Mouse (Mus musculus): Measurements from ENCODE around the gene Cfd. TPM values are rescaled to one million over a fixed set of nuclear protein-coding genes. Genes with fewer than 3 reads are reported as not detected.

Cfd gene
- not detected in 2 replicates for polyA plus RNA-seq (2016; fragmentation: Nextera tagmentation; extraction: Ambion mirVana)

DNA sequence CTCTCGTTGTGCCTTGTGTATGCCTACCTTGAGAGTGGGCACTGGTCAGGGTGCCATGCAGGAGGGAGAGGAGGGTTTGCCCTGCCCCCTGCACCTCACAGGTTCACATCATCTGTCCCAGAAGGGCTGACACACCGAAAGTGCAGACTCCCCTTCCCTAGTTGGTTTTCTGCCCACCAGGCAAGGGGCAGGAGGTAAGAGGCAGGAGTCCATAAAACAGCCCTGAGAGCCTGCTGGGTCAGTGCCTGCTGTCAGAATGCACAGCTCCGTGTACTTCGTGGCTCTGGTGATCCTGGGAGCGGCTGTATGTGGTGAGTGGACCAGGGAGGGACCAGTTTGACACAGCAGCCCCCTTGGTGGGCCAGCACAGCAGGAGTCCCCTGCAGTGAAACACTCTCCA, at the start of gene Cfd:
Gene Cfd, plus strand, starts transcription at position 184 of the 400 bp plus-strand sequence.
- Histone ChIP-seq H3K4me1 (replicated peaks) (no peaks in the 10 kb centered on the region), H3K36me3 (peaks cover 17% of the 10 kb centered on the region), H3K4me2 (no peak within 1 kb of the TSS), H3K4me3 (replicated peaks) (no peak within 1 kb of the TSS), H3K27me3 (no peaks in the 10 kb centered on the region; the same call in 1 of the 2 replicates), H3K27ac (no peak within 1 kb of the TSS), H3K9ac (replicated peaks) (0 out of 2 replicates have a peak within 1 kb of the TSS, but pooled peaks have one; percentile 23), H3K9me3 (no peaks in the 10 kb centered on the region)
- WGBS: 35% methylated on average over 5 of the region's 5 CpGs
- ATAC-seq (ENCODE audit: insufficient number of reproducible peaks, insufficient read depth, low FRiP score, low TSS enrichment, low read depth): no peak

DNA sequence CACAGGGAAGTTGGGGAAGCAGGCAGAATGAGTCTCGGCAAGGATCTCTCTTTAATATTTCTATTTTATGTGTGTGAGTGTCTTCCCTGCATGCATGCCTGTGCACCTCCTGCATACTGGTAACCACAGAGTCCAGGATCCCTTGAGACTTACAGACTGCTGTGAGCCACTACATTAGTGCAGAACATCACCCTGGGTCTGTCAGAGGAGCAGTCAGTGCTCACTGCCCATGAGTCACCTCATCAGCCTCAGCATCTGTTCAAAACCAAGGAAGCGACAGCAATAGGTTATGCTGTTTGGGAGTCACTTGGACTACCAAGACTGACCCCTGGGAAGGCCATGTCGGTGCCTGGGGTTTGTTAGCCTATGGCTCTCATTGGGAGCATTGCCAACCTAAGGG, 48.3 kb upstream of the Cfd start:
- H3K4me1 ChIP-seq (replicated peaks): peaks cover 27% of the 10 kb centered on the region
- H3K9ac ChIP-seq (replicated peaks): no peak overlapping the region
- 78% methylated on average over 3 of the region's 3 CpGs for WGBS
- H3K27ac ChIP-seq: peak overlapping the region; percentile 13; the same call in 1 of the 2 replicates
- no peak for ATAC-seq (ENCODE audit: insufficient number of reproducible peaks, insufficient read depth, low FRiP score, low TSS enrichment, low read depth)
- H3K27me3 ChIP-seq: no peaks in the 10 kb centered on the region
- H3K36me3 ChIP-seq: no peaks in the 10 kb centered on the region
- H3K4me2 ChIP-seq: no peak overlapping the region
- H3K9me3 ChIP-seq: no peaks in the 10 kb centered on the region
- H3K4me3 ChIP-seq (replicated peaks): no peak overlapping the region

DNA sequence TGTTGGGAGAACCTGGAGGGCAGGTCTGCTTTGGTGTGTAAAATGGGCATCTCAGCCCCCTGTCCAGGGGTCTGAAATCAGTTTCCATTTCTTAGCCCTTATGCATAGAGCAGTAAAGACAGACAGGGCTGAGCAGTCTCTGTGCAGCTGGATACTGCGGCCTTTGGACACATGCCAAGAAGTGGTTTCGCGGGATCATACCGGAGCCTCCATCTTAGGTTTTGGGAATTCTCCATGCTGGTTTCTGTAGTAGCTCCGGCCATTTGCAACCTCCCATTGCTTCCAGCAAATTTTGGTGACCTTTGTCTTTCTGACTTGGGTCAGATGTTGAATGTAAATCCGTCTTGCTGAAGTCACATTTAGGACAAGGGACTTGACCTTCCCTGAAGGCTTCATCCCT, 47.2 kb upstream of the Cfd start:
- no peak overlapping the region for H3K4me2 ChIP-seq
- no peak for ATAC-seq (ENCODE audit: insufficient number of reproducible peaks, insufficient read depth, low FRiP score, low TSS enrichment, low read depth)
- H3K9me3 ChIP-seq: no peaks in the 10 kb centered on the region
- peaks cover 27% of the 10 kb centered on the region for H3K4me1 ChIP-seq (replicated peaks)
- 72% methylated on average over 6 of the region's 6 CpGs for WGBS
- H3K4me3 ChIP-seq (replicated peaks): no peak overlapping the region
- 0 out of 2 replicates have a peak overlapping the region, but pooled peaks have one; percentile 12 for H3K27ac ChIP-seq
- H3K9ac ChIP-seq (replicated peaks): peak overlapping the region; percentile 40; the same call in 1 of the 2 replicates
- no peaks in the 10 kb centered on the region for H3K36me3 ChIP-seq
- no peaks in the 10 kb centered on the region for H3K27me3 ChIP-seq

DNA sequence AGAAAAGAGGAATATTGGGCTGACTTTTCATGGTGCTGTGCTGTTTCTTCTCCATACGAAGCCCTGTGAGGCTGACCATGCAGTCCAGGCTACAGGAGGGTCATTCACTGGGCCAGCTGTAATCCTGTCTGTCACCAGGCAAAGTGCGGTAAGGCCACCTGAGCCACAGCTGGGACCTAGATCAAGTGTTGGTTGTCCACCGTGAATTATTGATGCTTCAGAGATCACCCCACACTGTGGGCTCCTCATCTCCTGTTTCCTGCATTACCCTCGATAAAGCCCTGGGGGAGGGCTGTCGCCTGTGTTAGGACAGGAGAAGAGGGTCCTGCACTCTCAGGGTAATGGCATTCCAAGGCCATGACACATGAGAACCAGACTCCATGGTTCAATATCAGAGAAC, 44.1 kb upstream of the Cfd start:
- H3K4me3 ChIP-seq (replicated peaks): no peak overlapping the region
- no peak for ATAC-seq (ENCODE audit: insufficient number of reproducible peaks, insufficient read depth, low FRiP score, low TSS enrichment, low read depth)
- H3K9ac ChIP-seq (replicated peaks): no peak overlapping the region
- no peaks in the 10 kb centered on the region for H3K9me3 ChIP-seq
- no peak overlapping the region for H3K27ac ChIP-seq
- peaks cover 23% of the 10 kb centered on the region for H3K4me1 ChIP-seq (replicated peaks)
- no peak overlapping the region for H3K4me2 ChIP-seq
- H3K36me3 ChIP-seq: peaks cover 3% of the 10 kb centered on the region; the same call in 1 of the 2 replicates
- no peaks in the 10 kb centered on the region for H3K27me3 ChIP-seq
- WGBS: 49% methylated on average over 5 of the region's 5 CpGs

DNA sequence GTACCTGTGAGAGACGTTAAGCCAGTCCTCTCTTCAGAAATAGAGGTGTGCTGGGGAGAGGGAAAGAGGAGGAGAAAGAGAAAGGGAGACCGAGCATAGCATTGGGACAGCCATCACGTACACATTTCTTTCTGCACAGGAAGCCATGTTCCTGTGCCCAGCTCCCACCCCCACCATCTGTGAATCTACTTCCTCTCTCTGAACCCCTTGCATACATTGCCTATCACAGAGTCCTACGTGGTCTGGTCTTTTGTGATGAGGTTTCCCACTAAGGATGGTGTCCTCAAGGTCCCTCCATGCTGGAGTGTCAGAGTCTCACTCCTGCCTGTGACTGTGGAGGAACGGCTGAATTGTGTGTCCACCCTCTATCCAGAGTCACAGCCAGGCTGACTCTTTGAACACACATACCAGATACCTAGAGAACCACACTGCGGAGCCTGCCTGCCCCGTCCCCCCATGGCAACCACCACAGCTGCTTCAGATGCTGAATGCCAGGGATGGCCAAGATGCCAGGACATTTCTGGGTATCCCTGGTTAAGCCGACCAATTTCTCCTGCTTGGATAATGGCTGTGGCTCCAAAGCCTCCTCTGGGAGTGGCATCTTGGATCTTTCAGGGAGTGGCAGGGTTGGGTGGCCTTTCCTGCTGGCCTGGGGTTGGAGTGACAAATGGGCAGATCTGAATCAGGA, 40.6 kb upstream of the Cfd start:
- 76% methylated on average over 8 of the region's 8 CpGs for WGBS
- Histone ChIP-seq H3K27me3 (no peaks in the 10 kb centered on the region), H3K4me1 (replicated peaks) (peaks cover 26% of the 10 kb centered on the region), H3K27ac (peak overlapping the region; percentile 3; the same call in 1 of the 2 replicates), H3K4me3 (replicated peaks) (no peak overlapping the region), H3K4me2 (no peak overlapping the region), H3K9me3 (no peaks in the 10 kb centered on the region), H3K36me3 (peaks cover 3% of the 10 kb centered on the region; the same call in 1 of the 2 replicates), H3K9ac (replicated peaks) (no peak overlapping the region)
- no peak for ATAC-seq (ENCODE audit: insufficient number of reproducible peaks, insufficient read depth, low FRiP score, low TSS enrichment, low read depth)

DNA sequence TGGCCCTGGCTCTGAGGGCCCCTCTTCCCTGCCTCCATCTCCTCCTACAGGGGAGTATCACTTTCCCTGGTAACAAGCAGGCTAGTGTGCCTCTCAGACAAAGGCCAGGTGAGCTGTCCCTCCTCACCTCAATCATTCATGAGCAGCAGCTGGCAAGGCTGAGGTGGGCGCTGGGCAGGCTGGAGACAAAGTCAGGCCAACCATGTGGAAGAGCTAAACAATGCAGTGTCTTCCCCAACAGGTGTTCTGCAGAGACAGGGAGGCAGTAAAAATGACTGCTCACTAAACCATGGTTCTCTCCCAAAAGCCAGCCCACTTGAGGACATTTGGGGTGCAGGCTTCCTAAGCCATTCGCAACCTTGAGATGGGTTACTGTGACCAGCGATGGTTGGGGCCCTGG, 39.0 kb upstream of the Cfd start:
- Histone ChIP-seq H3K36me3 (peaks cover 8% of the 10 kb centered on the region), H3K4me1 (replicated peaks) (peaks cover 33% of the 10 kb centered on the region), H3K27me3 (no peaks in the 10 kb centered on the region), H3K9me3 (no peaks in the 10 kb centered on the region), H3K4me2 (peak overlapping the region; percentile 100), H3K4me3 (replicated peaks) (peak overlapping the region; percentile 99; the same call in 1 of the 2 replicates), H3K9ac (replicated peaks) (peak overlapping the region; percentile 73), H3K27ac (peak overlapping the region; percentile 100)
- no peak for ATAC-seq (ENCODE audit: insufficient number of reproducible peaks, insufficient read depth, low FRiP score, low TSS enrichment, low read depth)
- 78% methylated on average over 3 of the region's 3 CpGs for WGBS

DNA sequence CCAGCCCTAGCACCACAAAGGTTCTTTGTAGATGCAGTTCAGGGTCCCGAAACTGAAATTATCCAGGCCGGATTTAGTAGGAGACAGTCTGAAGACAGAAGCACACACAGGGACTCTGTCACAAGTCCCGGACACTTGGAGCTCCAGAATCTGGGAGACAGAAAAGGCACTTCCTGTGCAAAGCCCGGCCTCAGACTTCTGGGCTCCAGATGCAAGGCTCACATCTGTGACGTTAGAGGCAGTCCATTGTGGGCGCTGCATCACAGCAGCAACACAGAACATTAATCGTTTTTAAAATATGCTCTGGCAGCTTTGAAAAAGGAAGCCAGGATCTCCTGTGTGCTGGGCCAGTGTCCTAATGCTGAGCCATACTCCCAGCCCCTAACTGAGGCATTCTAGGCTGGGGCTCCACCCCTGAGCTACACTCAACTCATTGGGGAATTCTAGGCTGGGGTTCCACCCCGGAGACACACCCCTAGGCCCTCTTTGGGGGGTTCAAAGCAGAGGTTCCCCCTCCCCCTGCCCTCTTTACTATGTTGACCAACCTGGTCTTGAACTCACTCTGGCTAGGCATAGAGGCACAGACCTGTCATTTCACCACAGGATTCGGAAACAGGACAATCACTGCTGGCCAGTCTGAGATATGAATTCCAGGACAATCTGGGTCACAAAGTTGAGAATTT, 38.4 kb upstream of the Cfd start:
- Histone ChIP-seq H3K4me3 (replicated peaks) (peak overlapping the region; percentile 99), H3K4me1 (replicated peaks) (peaks cover 39% of the 10 kb centered on the region), H3K27me3 (no peaks in the 10 kb centered on the region), H3K4me2 (peak overlapping the region; percentile 100), H3K9ac (replicated peaks) (peak overlapping the region; percentile 73), H3K9me3 (no peaks in the 10 kb centered on the region), H3K27ac (peak overlapping the region; percentile 100), H3K36me3 (peaks cover 14% of the 10 kb centered on the region)
- WGBS: 36% methylated on average over 9 of the region's 9 CpGs
- ATAC-seq (ENCODE audit: insufficient number of reproducible peaks, insufficient read depth, low FRiP score, low TSS enrichment, low read depth): no peak

DNA sequence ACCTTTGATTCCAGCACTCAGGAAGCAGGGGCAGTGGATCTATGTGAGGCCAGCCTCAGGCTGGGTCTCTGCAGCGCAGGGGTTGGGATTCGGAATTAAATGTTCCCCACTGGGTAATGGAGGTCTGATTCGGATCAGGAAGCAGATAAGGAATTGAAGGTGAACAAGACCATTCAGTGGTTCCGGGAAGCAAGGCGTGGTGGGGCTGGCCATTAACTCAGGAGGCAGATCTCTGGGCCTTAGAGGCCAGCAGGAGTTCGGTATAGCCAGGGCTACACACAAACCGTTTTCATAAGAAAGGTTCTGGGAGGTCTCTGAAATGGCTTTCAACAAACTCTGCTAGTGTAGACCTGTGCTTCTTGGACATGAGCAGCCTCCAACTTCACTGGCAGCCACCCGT, 37.8 kb upstream of the Cfd start:
- H3K4me3 ChIP-seq (replicated peaks): peak overlapping the region; percentile 99
- peak overlapping the region; percentile 73 for H3K9ac ChIP-seq (replicated peaks)
- WGBS: 28% methylated on average over 8 of the region's 8 CpGs
- H3K4me1 ChIP-seq (replicated peaks): peaks cover 44% of the 10 kb centered on the region
- no peaks in the 10 kb centered on the region for H3K27me3 ChIP-seq
- H3K9me3 ChIP-seq: no peaks in the 10 kb centered on the region
- no peak for ATAC-seq (ENCODE audit: insufficient number of reproducible peaks, insufficient read depth, low FRiP score, low TSS enrichment, low read depth)
- peaks cover 19% of the 10 kb centered on the region for H3K36me3 ChIP-seq
- peak overlapping the region; percentile 100 for H3K4me2 ChIP-seq
- peak overlapping the region; percentile 100 for H3K27ac ChIP-seq

DNA sequence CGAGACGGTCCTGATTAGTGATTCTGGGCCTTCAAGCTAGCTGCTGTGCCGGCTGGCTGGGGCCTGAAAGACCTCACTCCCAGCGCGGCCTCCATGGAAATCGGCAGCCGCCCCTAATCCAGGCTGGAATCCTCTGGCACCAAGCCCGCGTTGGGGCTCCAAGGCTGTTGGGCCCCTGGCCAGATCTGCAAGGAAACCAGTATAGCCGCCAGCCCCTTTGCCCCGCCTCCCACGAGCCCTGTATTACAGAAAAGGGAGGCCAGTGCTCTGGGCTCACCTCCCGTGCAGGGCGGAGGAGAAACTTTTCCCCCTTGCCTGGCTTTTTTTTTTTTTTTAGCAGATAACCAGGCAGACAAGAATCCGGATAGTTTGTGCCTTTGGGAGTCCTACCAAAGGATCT, 37.3 kb upstream of the Cfd start:
- peaks cover 50% of the 10 kb centered on the region for H3K4me1 ChIP-seq (replicated peaks)
- peak overlapping the region; percentile 73 for H3K9ac ChIP-seq (replicated peaks)
- H3K4me3 ChIP-seq (replicated peaks): peak overlapping the region; percentile 99
- peaks cover 25% of the 10 kb centered on the region for H3K36me3 ChIP-seq
- peak; percentile 15; the same call in 1 of the 2 replicates for ATAC-seq (ENCODE audit: insufficient number of reproducible peaks, insufficient read depth, low FRiP score, low TSS enrichment, low read depth)
- no peaks in the 10 kb centered on the region for H3K27me3 ChIP-seq
- peak overlapping the region; percentile 100 for H3K4me2 ChIP-seq
- H3K27ac ChIP-seq: peak overlapping the region; percentile 100
- 1% methylated on average over 15 of the region's 15 CpGs for WGBS
- H3K9me3 ChIP-seq: no peaks in the 10 kb centered on the region

DNA sequence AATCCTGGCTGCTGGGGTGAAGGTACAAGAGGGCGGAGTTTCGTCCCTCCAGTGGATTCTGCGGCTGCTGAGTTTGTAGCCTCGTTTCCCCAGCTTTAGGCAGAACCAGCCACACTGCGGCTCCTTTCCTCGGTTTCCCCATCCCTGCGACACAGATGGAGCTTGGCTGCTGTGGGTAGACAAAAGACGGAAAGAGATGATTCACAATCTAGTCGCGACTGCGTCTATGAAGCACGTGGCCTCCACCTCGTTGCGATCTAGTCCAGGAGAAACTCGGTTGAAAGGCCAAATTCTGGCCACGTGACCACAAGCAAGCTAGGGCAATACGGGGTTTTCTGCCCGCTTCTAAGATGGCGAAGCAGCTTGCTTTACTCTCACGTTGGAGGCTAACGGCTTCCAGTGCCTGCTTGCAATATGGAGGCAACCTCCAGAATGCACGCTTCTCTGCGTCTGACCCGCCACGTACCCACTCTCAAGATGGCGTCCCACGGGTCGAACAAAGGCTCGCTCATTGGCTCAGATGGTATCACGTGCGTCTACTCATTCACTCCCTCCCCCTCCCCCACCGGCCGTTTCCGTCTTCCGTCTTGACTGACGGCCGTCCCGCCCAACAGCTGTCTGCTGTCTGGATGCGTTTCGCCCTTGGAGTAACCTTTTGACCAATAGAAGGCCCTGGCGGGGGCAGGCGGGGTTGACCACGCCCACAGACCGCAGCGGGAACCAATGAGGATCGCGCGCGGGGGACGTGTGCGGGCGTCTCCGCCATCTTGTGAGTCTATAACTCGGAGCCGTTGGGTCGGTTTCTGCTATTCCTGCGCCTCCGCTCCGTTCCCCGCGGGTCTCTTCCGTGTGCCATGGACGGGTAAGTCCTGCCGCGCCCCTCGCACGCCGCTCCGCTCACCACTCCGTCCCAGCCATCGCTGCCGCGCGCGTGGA, 36.5 kb upstream of the Cfd start, which contains the start of gene Ptbp1:
Gene Ptbp1, plus strand, starts transcription at position 568 of the 936 bp plus-strand sequence.
- under 1% methylated on average over 75 of the region's 75 CpGs for whole genome bisulfite sequencing
- Histone ChIP-seq H3K27me3 (no peaks in the 10 kb centered on the region), H3K9ac (replicated peaks) (peak within 1 kb of the TSS; percentile 98), H3K4me2 (peak within 1 kb of the TSS; percentile 100), H3K4me3 (replicated peaks) (peak within 1 kb of the TSS; percentile 99), H3K4me1 (replicated peaks) (peaks cover 55% of the 10 kb centered on the region), H3K9me3 (no peaks in the 10 kb centered on the region), H3K36me3 (peaks cover 32% of the 10 kb centered on the region), H3K27ac (peak within 1 kb of the TSS; percentile 100)
- ATAC-seq (ENCODE audit: insufficient number of reproducible peaks, insufficient read depth, low FRiP score, low TSS enrichment, low read depth): peak; percentile 94

Data from limb, embryonic 12.5 days (tissue).